Mouse (Mus musculus): ENCODE data around the gene Tmem131.
"Not testable (repeated sequence)": the region's sequence is repeated elsewhere in the genome, so short reads cannot be mapped to it uniquely, and the experiment has no call there.

Gene Tmem131

GRCm38 (mm10) chr1:36824356-36824755, 119.1 kb downstream of the Tmem131 start:
- no peak for DNase-seq

DNA sequence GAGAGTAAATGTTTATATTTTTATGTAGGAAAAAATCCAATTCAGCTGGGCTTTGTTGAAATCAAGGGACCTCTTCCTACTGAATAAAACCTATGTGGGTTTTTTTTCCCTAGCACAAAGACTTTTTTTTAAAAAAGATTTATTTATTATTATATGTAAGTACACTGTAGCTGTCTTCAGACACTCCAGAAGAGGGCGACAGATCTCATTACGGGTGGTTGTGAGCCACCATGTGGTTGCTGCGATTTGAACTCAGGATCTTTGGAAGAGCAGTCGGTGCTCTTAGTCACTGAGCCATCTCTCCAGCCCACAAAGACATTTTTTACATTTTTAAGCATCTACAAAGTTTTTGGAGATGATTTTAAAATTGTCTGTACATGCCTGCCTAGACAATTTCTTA, 121.5 kb downstream of the Tmem131 start:
- not testable (repeated sequence) for DNase-seq

- DNase-seq: peak; percentile 25 to 57
Measured at GRCm38 (mm10) chr1:36815166-36815565, 128.3 kb downstream of the Tmem131 start.

DNA sequence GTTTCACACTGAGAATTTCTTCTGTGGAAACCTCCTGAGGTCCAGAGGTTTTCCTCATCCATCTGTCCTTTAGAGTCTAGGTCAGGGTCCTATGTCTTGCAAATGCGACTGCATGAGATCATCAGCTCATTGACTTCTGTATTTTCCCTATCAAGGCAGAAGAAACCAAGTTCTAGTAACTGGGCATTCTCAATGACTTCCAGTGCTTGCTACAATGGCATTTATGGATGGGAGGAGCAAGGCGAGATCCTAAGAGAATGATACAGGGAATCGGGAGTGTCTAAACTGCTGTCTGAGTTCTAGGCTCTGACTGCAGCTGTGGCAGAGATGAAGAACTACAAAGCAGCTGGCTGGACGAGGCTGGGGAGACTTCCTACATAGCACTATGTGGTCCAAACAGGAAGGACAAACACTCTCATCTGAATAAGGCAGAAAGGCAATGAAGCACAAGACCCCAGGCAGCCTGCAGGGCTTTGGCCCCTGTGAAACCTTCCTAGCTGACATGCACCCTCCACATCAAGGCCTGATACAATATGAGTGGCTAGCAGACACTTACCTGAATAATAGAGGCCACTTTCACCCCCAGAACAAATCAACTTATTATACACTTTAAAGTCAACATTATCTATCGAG, 129.1 kb downstream of the Tmem131 start:
- no peak for DNase-seq

DNA sequence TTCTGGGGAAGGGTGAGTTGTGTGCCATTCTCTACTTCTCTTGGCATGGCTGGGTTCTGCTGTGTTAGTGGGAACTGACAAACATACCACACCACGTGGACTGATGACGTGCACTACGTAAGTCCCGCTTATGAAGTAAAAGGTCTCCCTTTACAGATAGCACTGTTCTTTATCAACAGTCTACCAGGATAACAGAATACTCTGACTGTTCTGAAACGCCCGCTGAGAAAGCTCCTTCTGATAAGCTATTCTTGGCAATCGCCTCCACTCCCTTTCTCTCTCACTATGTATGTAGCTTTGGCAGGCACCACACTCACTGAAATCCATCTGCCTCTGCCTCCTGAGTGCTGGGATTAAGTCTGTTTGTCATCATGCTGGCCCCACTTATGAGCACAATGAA, 130.1 kb downstream of the Tmem131 start:
- DNase-seq: no peak

DNA sequence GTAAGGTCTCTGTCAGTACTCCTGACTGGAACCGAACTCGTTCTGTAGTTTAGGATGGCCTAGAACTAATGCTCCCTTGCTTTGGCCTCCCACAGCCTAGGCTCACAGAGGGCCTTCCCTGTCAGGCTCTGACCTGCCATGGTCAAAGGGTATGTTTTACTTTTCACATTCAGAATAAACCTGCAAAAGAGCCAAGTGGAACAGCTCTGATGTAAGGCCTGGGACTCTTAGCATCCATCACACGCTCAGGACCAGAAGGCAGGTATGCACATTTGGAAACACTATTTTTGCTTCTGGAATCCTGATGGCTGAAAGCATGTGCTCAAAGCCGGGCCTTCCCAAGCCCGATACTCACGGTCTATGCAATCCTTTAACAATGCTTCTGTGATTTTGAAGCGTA, 131.7 kb downstream of the Tmem131 start:
- DNase-seq: no peak

DNA sequence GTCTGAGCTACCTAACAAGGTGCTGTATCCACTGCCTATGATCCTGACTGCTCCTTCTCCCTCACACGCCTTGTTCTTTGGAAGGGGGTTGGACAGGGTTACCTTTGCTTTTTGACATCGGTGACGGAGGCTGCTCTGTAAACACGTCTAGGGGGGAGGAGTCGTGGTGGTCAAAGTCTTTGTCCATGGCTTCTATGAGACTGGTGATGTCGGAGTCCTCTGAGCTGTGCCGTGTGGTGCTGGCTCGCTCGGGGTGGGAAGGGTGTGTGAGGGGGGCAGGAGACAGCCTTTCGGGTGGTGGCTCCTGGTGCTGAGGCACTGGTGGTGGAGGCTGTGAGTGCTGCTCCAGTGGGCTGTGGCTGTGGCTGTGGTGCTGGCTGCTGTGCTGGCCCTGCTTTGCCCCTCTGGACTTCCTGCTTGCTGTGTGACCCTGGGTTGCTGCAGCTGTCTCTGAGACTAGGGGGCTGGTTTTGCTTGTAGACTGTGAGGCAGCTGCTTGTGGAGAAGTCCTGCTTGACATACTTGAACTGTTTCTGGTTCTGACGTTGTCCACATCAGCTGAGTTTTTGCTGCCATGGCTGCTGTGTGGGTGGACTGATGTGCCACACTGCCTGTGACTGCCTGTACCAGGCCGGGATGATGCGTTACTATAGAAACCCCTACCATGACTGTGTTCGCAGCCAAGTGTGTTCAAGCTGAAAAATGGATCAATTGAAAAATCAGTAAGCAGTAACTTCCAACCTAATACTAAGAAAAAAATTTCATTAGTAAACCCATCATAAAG, 135.5 kb downstream of the Tmem131 start:
- DNase-seq: no peak

DNA sequence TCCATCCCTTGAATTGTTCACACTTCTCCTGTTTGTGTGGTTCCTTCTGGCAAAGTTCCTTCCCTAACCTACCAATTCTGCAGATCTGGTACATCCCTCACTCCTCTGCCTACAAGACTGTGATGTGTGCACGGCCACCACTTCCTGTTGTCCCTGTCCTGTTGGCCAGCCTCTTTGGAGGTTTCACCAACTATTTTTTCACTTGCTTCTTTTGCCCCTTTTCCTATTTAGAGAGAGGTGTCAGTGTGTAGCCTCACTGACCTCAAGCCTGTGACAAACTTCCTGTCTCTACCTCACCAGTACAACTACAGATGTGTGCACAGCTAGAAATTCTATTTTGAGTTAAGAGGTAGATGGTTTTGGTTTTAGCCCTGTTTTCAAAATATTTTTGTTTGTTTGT, 136.4 kb downstream of the Tmem131 start:
- DNase-seq: no peak

- no peak for DNase-seq
Measured at GRCm38 (mm10) chr1:36806181-36806905, 137.1 kb downstream of the Tmem131 start.

DNA sequence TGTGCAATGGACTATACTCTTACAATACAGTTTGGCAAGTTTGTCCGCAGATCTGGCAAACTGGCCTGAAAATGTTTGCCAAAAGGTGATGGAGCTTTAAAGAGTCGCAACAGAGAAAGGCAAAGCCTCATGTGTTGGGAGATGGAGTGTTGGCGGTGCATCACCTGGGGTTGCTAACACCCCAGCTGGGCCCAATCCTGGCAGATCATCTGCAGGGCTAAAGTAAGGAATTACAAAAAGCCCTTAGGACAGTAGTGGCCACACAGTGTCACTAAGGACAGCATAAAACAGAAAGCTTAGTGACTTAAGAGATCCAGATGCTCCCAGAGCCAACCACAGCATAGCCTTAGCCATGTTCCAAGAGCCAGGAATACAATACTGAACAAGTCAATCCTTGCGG, 138.6 kb downstream of the Tmem131 start:
- DNase-seq: no peak

- no peak for DNase-seq
Measured at GRCm38 (mm10) chr1:36804259-36804658, 139.2 kb downstream of the Tmem131 start.

- DNase-seq: no peak
Measured at GRCm38 (mm10) chr1:36800379-36801011, 143.0 kb downstream of the Tmem131 start.

DNA sequence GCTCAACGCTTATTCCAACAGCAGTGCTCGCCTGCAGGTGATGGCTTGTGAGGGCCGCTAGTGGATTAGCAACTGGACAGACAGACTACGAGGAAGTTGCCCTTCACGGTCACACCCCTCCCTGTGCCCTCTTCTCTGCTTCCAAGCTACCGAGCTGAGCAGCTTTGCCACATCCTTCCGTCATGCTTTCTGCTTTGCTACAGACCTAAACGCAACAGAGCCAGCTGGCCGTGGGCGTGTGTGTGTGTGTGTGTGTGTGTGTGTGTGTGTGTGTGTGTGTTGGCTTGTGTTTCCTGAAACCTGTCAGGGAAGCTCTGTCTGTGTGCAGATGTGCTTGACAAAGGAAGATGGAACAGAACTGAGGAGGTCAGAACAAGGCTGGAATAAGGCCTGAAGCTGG, 146.0 kb downstream of the Tmem131 start:
- DNase-seq: no peak

DNA sequence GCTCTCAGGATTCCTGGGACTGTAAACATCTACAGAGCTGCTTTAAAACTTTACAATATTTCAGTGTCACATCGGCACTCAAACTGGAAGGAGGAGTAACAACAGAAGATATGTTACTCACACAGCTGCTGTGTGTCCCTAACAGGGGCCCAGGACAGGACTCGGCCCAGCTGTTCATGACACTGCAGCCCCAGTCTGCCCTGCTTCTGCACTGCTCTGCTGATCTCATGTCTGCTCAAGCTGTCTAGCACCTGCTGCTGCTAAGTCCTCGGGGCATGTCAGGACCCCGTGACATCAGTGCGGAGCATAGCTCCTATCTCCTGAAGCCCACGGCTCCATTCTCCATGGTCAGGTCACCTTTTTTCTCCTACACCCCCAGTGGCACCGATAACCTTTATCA, 146.8 kb downstream of the Tmem131 start:
- no peak for DNase-seq

DNA sequence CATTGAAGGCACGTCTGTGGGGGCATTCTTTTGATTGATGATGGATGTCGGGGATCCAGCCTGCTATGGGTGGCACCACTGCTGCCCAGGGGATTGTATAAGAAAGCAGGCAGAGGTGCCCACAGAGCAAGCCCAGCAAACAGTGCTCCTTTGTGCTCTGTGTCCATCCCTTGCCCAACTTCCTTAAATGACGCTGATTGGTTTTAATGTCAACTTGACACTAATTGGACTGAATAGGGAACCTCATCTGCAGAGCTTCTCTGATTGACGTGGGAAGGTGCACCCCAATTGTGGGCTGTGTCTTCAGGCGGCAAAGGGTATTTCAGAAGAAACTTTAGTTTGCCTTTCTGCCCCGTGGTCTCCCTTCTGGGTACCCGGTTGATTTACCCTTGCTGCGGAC, 154.1 kb downstream of the Tmem131 start:
- no peak for DNase-seq

DNA sequence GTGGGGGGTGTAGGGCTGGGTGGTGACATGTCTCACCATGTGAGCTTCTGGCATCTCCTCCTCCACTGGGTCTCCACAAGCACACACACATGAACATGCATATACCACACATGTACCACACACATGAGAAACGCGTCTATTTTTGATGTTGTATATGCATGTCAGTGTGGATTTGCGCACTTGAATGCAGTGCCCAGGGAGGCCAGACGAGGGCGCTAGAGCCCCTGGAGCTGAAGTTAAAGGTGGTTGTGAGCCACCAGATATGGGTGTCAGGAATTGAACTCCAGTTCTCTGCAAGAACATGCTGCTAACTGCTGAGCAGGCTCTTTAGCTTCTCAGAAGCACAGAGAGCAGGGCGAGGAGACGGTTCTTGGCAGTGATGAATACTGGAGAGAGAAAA, 157.1 kb downstream of the Tmem131 start:
- no peak for DNase-seq

GRCm38 (mm10) chr1:36785238-36785641, 158.2 kb downstream of the Tmem131 start:
- DNase-seq: peak in 1 of 2 experiments; percentile 19

- peak; percentile 80 to 82 for DNase-seq
Measured at GRCm38 (mm10) chr1:36784365-36785134, 158.9 kb downstream of the Tmem131 start.

DNA sequence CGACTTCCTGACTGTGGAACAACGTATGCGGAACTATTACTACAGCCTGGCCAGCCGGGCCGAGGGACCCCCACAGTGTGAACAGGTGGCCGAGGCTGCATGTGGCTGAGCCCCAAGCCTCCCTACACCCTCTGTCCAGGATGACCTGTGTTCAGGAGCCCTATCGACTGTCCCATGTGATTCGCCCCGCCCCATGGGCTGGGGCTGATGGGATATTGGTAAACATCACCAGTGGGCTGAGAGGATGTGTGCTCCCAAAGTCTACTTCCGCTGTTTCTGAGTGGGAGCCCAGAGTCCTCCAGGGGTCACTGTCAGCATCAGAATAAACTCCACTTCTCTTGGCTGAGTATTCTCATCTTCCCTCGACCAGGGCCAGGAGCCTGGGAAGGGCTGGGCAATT, 161.0 kb downstream of the Tmem131 start:
- peak in 1 of 2 experiments; percentile 23 for DNase-seq

GRCm38 (mm10) chr1:36780793-36781192, 162.7 kb downstream of the Tmem131 start:
- DNase-seq: peak; percentile 46 to 60

DNA sequence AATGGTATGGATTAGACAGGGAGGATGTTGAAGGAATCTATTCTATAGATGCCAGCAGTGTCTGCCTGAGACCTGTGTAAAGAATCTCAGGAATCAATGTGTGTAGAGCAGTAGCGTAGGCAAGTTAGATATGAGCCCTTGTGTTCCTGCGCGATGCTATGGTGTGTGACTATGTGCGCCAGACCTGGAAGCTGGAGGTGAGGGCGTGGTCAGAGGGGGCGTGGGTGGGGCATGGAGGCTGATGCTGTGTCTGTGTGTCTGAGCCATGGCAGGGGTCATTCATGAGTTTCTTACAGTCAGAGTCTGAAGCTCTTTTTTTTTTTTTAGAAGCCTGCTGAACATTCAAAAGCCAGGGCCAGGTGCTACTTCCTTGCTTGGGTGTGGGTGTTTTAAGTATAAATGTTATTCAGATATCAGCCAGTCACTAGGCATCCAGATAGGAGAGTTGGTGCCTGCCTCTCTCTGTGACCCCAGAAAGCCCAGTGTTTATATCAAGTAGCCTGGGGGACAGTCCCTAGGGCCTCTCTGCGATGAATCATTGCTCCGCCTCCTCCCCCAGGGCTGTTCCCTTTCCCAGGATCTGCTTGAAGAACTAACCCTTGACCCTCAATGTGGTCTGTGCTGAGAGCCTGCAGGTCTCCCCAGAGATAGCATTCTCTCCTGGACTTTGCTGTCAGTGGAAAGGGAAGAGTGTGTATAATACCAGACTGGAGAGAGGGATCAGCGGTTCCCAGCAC, 171.1 kb downstream of the Tmem131 start:
- no peak for DNase-seq

GRCm38 (mm10) chr1:36770998-36771397, 172.5 kb downstream of the Tmem131 start:
- no peak for DNase-seq

Measured in kidney, postnatal 25 days (tissue).